Mouse (Mus musculus): ENCODE measurements at regions not wholly inside any gene's neighbourhood (a gene's known extent, or its start where the extent isn't known, plus 50 kb on each side); places are given as distances from the start of the nearest gene placed in this dataset.

- 4% methylated on average over 5 of the region's 5 CpGs for WGBS
- TF ChIP-seq CTCF (IDR thresholded peaks at IDR 0.05) = no peak
- DNase-seq (ENCODE audit: low spot score) = no peak
- Histone ChIP-seq H3K9me3 (ENCODE audit: low read length) (no peaks in the 10 kb centered on the region), H3K4me2 (ENCODE audit: low read depth, low read length, poor library complexity, severe bottlenecking) (peak overlapping the region; percentile 79), H3K4me3 (ENCODE audit: low read depth, low read length) (peak overlapping the region; percentile 78), H3K27me3 (ENCODE audit: insufficient read depth, low read length) (no peaks in the 10 kb centered on the region), H3K4me1 (ENCODE audit: insufficient read depth, low read length) (no peaks in the 10 kb centered on the region), H3K9ac (replicated peaks; ENCODE audit: low read length, poor library complexity, severe bottlenecking) (peak overlapping the region; percentile 100), H3K36me3 (ENCODE audit: insufficient read depth, low read length) (no peaks in the 10 kb centered on the region; the same call in 1 of the 2 replicates), H3K27ac (ENCODE audit: low read depth, low read length) (peak overlapping the region; percentile 100)
- ATAC-seq (ENCODE audit: low FRiP score) = no peak
Measured at GRCm38 (mm10) chr13:83728421-83729010, 224.7 kb downstream of the Mef2c start.

DNA sequence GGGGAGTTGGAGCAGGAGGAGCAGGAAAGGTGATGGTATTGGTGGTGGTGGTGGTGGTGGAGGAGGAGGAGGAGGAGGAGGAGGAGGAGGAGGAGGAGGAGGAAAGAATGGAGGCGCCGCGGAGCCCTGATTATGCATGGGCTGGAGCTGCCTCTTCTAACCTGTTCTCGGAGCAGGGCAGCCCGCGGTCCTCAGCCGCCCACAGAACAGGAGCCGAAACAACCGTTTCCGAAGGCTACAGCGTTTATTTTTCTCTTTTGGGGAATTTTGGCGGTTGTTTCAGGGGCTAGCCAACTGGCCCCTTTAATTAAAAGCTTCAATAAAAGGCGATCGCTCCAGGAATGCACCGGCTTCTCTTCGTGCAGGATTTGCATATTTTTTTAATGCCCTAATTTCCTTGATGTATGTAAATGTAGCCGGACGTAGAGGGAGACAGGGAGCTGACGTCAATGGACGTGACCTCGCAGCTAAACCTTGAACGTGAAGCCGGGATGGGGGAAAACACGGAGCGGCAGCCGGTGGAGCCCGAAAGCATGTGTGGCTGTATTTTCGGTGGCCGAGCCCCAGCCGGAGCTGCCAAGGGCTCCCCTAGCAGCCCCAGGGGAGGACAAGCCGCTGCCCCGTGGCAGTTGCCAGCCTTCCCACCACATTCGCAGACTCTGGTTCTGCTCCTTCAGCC is 225.6 kb downstream of the Mef2c start:
- no peaks in the 10 kb centered on the region; the same call in 1 of the 2 replicates for H3K36me3 ChIP-seq (ENCODE audit: insufficient read depth, low read length)
- no peaks in the 10 kb centered on the region for H3K27me3 ChIP-seq (ENCODE audit: insufficient read depth, low read length)
- peak overlapping the region; percentile 78 for H3K4me3 ChIP-seq (ENCODE audit: low read depth, low read length)
- TF ChIP-seq CTCF (IDR thresholded peaks at IDR 0.05) = no peak; the same call in 1 of the 2 replicates
- H3K27ac ChIP-seq (ENCODE audit: low read depth, low read length) = peak overlapping the region; percentile 100
- no peaks in the 10 kb centered on the region for H3K9me3 ChIP-seq (ENCODE audit: low read length)
- peak overlapping the region; percentile 100 for H3K9ac ChIP-seq (replicated peaks; ENCODE audit: low read length, poor library complexity, severe bottlenecking)
- H3K4me1 ChIP-seq (ENCODE audit: insufficient read depth, low read length) = no peaks in the 10 kb centered on the region
- ATAC-seq (ENCODE audit: low FRiP score) (peak; percentile 28), DNase-seq (ENCODE audit: low spot score) (peak; percentile 94)
- peak overlapping the region; percentile 79 for H3K4me2 ChIP-seq (ENCODE audit: low read depth, low read length, poor library complexity, severe bottlenecking)
- under 1% methylated on average over 33 of the region's 33 CpGs for WGBS

DNA sequence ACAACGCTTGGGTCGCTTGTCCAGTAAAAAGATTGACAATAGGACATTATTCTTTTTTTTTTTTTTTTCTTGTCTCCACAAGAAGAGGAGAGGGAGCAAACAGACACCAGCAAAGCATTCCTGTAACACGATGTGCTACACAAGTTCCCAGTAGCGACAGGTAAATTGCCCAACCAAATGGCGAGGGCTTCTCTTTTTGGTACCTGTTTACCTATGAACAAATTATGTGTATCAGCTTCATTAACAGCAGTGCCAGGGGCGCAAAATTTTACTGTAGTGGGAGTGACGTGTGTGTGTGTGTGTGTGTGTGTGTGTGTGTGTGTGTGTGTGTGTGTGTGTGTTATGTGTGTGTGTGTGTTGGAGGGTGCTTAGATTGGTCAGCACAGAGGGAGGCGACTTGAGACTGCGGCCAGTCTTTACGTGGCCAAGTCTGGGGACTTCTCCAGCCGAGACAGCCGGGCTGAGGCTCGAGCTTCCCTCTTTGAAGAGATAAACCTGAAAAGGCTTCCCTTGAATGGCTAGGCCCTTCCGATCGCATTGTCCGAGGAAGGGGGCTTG is 226.4 kb downstream of the Mef2c start:
- DNase-seq (ENCODE audit: low spot score) (peak; percentile 69), ATAC-seq (ENCODE audit: low FRiP score) (peak; percentile 17)
- Histone ChIP-seq H3K4me1 (ENCODE audit: insufficient read depth, low read length) (no peaks in the 10 kb centered on the region), H3K36me3 (ENCODE audit: insufficient read depth, low read length) (no peaks in the 10 kb centered on the region; the same call in 1 of the 2 replicates), H3K4me3 (ENCODE audit: low read depth, low read length) (peak overlapping the region; percentile 78), H3K27ac (ENCODE audit: low read depth, low read length) (peak overlapping the region; percentile 100), H3K9ac (replicated peaks; ENCODE audit: low read length, poor library complexity, severe bottlenecking) (peak overlapping the region; percentile 100), H3K4me2 (ENCODE audit: low read depth, low read length, poor library complexity, severe bottlenecking) (peak overlapping the region; percentile 79), H3K9me3 (ENCODE audit: low read length) (no peaks in the 10 kb centered on the region), H3K27me3 (ENCODE audit: insufficient read depth, low read length) (no peaks in the 10 kb centered on the region)
- under 1% methylated on average over 14 of the region's 16 CpGs for WGBS
- no peak for TF ChIP-seq CTCF (IDR thresholded peaks at IDR 0.05)

DNA sequence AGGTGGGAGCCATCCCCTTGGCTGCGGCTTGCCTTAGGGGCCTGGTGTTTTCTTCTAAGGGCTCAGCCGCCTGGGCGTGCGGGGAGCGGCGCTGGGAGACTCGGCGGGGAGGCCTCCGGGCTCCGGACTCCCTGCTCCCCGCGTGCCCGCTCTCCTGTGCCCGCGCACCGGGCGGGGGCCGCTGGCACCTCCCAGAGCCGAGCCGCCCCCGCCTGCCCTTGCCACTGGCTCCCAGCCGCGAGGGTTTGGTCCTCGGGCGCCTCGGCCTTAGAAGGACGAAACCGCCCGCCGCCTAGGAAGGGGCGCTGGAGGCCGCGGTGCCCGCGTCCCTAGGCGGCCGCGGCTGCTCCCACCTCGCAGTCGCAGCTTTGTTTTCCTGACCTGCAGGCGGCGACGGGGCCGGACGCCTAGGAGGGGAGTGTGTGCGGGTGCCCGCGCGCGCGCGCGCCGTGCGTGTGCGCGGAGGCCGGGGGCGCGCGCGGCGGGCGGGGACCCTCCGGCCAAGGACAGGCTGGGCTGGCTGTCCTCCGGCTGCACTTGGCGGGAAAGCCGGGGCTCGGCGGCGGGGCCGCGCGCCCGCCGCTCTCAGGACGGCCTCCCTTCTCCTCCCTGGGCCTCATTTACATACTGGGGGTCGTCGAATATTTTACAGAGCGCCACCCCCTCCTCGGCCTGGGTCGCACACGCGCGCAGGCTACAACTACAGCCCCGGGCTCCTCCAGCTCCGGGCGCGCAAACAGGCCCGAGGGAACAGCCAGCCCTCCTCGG is 227.1 kb downstream of the Mef2c start:
- peak overlapping the region; percentile 100 for H3K27ac ChIP-seq (ENCODE audit: low read depth, low read length)
- H3K4me2 ChIP-seq (ENCODE audit: low read depth, low read length, poor library complexity, severe bottlenecking) = peak overlapping the region; percentile 79
- H3K27me3 ChIP-seq (ENCODE audit: insufficient read depth, low read length) = no peaks in the 10 kb centered on the region
- DNase-seq (ENCODE audit: low spot score) = peak; percentile 85
- 1% methylated on average over 69 of the region's 91 CpGs for WGBS
- H3K4me3 ChIP-seq (ENCODE audit: low read depth, low read length) = peak overlapping the region; percentile 78
- H3K9ac ChIP-seq (replicated peaks; ENCODE audit: low read length, poor library complexity, severe bottlenecking) = peak overlapping the region; percentile 100
- TF ChIP-seq CTCF (IDR thresholded peaks at IDR 0.05) = peak; percentile 43
- H3K4me1 ChIP-seq (ENCODE audit: insufficient read depth, low read length) = no peaks in the 10 kb centered on the region
- no peaks in the 10 kb centered on the region for H3K9me3 ChIP-seq (ENCODE audit: low read length)
- ATAC-seq (ENCODE audit: low FRiP score) = peak; percentile 60
- no peaks in the 10 kb centered on the region; the same call in 1 of the 2 replicates for H3K36me3 ChIP-seq (ENCODE audit: insufficient read depth, low read length)

- H3K9me3 ChIP-seq (ENCODE audit: low read length) = no peaks in the 10 kb centered on the region
- DNase-seq (ENCODE audit: low spot score) (peak; percentile 81), ATAC-seq (ENCODE audit: low FRiP score) (no peak; the same call in 1 of the 2 replicates)
- 0% methylated on average over 9 of the region's 10 CpGs for WGBS
- H3K36me3 ChIP-seq (ENCODE audit: insufficient read depth, low read length) = no peaks in the 10 kb centered on the region; the same call in 1 of the 2 replicates
- H3K27me3 ChIP-seq (ENCODE audit: insufficient read depth, low read length) = no peaks in the 10 kb centered on the region
- H3K4me3 ChIP-seq (ENCODE audit: low read depth, low read length) = peak overlapping the region; percentile 78
- peak overlapping the region; percentile 100 for H3K27ac ChIP-seq (ENCODE audit: low read depth, low read length)
- H3K9ac ChIP-seq (replicated peaks; ENCODE audit: low read length, poor library complexity, severe bottlenecking) = peak overlapping the region; percentile 100
- TF ChIP-seq CTCF (IDR thresholded peaks at IDR 0.05) = peak; percentile 23; the same call in 1 of the 2 replicates
- no peaks in the 10 kb centered on the region for H3K4me1 ChIP-seq (ENCODE audit: insufficient read depth, low read length)
- peak overlapping the region; percentile 79 for H3K4me2 ChIP-seq (ENCODE audit: low read depth, low read length, poor library complexity, severe bottlenecking)
Measured at GRCm38 (mm10) chr13:83731481-83732006, 227.7 kb downstream of the Mef2c start.
